Mouse (Mus musculus) liver, postnatal 0 days (tissue): ENCODE measurements at regions not wholly inside any gene's neighbourhood (a gene's known extent, or its start where the extent isn't known, plus 50 kb on each side); places are given as distances from the start of the nearest gene placed in this dataset.

ENCODE experiments used
- CTCF ChIP-seq: sonication (generic); IDR thresholded peaks from 2 replicates; pipeline ENCODE4 v1.5.1; 2016; ENCODE audit warnings: antibody characterized with exemption, low read depth
- EP300 ChIP-seq: IDR thresholded peaks from 2 replicates; pipeline ENCODE4 v1.6.1; 2016; ENCODE audit warnings: antibody characterized with exemption, low read depth, mild to moderate bottlenecking

DNA sequence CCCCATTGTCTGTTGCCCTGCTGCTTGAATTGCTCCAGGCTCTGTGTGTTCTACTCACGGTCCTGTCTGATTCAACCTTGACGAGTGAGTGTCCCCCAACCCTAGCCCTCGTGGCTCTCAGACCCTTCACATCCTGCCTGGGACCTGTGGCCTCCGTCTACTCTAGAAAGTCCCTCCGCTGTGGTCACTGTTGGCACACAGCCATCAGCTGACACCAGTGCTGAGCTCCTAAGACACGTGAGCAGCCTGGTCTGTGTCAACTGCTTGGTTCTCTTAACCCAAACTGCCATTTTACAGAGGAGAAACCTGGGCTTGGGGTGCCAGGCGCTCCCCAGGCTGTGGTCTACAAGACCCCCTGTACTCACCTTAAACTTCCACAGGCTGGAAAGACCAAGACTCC, 74.3 kb upstream of the Shb start:
- no peak for TF ChIP-seq CTCF
- no peak for TF ChIP-seq EP300
